Mouse (Mus musculus) gastrocnemius, postnatal 25 days (tissue): ENCODE measurements around the gene Anxa4. TPM values are rescaled to one million over a fixed set of nuclear protein-coding genes. Genes with fewer than 3 reads are reported as not detected.

Experiments used
- DNase-seq: peaks from one replicate; pipeline ENCODE4 v3.0.0; 2022
- total RNA-seq, 2 experiments: library from RNA; stranded (reverse); gene quantifications; 1 replicate in 1 of 2; 2 replicates in 1 of 2; pipeline ENCODE4 v1.2.3; 2021

The Anxa4 gene
- total RNA-seq, 2 experiments from 2014 or later = 13.4 to 19.7 TPM

DNA sequence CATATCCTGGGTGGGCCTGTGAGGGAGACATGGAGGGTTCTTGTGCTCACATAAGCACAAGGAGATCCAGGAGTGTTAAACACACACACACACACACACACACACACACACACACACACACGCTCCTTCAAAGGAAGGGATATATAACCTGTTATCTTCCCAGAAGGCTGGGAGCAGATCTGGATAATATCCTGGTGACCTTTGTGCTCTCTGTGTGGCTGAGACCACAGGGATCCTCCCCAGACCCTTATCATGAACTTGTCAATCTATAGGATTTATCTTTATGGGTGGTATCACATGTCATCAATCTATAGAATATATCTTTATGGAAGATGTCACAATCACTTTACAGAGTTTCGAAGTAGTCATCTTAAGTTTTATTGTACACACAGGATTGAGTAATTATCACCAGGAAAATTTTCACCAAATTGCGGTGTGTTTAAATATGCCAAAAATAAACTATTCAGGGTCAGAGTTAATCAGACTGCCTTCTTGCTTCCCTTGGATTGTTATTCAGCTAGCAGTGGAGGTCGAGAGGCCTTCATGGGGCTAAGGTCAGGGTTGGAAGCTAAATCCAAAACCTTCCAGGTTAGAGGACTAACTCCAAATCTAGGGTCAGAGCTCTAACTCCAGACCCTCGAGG lies 40.4 kb downstream of the Anxa4 start:
- no peak for DNase-seq

DNA sequence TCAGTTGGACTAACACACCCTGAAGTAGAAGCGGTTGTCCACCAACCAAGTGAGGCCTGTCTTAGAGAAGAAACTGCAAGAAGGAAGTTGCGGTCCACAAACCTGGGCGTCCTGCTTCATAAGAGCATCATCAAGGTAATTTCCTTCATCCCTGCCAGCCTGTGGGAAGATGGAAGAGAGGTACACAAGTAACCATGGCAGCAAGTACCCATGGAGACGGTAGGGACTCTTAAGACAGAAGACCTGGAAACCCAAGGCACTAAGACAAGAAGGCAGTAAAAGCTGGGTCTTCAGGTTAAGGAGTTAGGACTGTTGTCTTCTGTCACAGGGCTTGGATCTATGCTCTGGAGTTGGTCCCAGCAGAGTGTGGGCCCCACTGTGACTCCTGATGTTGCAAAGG lies 42.4 kb downstream of the Anxa4 start:
- DNase-seq = no peak

DNA sequence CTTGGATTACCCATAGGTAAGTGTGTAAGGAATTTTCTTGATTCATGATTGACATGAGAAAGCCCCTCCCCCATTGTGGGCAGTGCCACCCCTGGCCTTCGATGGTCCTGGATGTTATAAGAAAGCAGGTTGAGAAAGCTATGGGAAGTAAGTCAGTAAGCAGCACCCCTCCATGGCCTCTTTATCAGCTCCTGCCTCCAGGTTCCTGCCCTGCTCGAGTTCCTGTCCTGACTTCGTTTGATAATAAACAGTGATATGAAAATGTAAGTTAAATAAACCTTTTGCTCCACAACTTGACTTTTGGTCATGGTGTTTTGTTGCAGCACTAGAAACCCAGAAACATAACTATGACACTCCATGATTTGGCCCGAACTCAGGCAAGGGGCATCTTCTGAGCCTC lies 43.6 kb downstream of the Anxa4 start:
- DNase-seq = no peak

DNA sequence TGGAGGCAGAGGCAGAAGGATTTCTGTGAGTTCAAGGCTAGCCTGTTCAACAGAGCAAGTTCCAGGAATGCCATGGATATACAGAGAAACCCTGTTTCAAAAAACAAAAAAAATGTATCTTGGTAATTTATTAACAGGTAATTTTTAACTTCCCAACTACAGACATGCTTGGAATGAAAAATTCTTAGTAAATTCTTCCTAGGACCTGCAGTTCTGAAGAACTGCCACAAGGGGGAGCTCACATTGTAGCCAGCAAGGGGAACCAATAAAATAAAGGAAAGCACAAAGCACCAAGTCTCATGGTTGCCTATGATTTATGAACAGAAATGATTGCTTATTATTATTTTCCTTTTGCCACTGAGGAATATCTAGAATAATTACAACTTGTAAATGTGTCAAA lies 46.2 kb downstream of the Anxa4 start:
- no peak for DNase-seq

DNA sequence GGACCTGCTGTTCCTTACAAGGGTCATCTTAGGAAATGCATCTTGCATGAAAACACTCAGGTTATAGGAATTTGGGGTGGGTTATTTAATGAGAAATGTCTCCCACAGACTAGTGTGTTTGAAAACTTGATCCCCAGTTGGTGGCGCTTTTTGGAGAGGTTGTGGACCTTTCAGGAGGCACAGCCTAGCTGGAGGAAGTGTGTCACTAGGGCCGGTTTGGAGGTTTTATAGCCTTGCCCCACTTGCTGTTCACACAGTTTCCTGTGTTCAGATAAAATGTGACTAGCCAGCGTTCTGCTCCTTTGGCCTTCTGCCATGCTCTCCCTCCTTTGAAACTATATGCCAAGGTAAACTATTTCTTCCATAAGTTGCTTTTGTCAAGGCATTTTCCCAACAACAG lies 52.7 kb downstream of the Anxa4 start:
- no peak for DNase-seq

DNA sequence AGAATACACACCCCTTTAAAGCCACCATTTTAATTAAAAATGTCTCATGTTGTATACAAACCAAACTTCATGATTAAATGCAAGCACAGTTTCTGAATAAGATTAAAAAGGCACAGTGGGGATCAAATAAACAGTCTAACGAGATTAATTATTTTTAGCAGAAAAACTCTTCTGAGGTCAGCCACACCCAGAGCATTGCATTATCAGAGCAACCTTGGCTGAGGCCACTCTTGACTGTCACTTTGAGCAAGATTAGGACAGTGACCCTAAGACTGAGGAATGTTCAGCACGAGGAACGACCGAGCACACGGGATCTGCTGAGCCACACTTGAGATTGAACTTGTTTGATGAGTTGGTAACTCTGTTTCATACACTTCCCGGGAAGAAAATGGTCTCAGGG lies 56.6 kb downstream of the Anxa4 start:
- no peak for DNase-seq

DNA sequence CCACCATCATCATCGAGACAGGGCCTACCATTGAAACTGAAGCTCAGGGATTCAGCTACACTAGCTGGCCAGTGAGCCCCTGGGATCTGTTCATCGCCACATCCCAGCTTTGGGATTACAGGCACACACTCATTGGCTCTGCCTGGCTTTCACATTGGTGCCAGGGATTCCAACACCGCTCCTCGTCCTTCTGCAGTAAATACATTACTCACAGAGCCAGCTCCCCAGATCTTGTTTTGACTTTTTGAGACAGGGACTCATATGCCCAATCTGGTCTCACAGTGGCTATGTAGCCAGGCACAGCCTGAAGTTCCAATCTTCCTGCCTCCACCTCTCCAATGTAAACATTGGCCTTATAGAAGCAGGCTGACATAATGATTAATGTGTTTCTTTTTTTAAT lies 57.1 kb downstream of the Anxa4 start:
- no peak for DNase-seq

DNA sequence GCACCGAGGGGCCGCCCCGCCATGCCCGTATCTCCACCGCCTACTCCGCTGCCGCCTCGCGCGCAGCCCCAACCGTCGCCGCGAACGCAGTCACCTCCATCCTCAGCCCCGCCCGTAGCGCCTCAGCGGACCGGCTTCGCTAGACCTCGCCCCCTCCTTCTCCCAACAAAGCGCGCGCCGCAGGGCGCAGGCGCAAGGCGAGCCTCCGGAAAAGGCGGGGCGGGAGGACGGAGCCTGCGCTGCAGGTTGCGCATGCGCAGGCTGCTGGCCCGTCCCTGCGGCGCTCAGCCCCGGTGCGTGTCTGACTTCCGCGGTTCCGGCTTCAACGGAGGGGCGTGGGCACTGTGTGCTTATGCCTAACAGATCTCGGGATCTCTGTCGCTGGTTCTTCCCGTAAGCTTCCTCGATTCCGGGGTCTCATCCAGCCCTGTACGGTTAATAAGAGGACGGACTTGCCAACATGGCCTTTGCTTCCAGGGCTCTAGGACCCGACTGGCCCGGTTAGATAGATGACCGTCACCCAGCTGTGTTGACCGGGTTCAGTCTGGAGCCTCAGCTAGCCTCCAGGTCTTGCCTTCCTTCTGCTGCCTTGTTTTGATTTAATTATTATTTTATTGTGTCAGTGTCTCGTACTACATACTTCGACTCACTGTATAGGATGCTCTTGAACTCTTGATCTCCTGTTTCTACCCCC lies 60.1 kb downstream of the Anxa4 start, which contains the start of gene Gmcl1:
TSS of gene Gmcl1 (minus strand) at position 201 of the 694 bp plus-strand sequence.
- peak; percentile 92 for DNase-seq

DNA sequence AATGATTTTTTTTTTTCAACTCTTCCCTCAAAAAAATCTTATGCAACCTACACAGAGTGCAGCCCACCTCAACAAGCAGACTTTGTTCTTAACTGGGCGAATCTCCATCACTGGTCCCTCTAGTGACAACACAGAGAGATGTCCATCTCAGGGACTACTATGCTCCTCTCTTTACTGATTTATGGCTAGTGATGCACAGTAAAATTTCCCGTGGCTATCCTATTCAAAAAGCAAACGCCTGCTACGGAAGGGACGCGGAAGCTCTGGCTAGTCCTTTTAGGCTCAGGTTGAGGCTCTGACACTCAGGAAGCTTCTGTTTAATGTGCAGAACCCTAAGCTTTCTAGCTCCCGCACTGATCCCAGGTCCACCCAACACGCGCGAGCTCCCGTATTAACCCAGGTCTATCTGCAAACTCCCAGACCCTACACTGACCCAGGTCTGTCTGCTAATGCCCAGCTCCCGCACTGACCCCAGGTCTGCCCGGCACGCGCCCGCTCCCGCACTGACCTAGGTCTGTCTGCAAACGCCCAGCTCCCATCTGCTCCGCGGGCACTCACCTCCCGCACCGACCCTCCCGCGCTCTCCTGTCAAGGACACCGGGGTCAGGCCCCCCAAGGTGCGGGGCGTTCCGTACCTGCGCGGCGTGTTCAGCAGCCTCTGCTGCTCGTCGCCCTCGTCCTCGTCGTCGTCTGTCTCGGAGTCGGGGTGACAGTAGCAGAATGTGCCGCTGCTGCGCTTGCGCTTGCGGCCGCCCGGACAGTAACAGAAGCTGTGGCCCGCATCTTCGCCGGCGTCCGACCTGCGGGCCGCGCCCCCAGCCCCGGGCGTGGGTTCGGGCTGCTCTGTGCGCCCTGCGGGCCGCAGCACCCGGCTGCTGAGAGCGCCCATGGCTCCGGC lies 60.9 kb downstream of the Anxa4 start:
- no peak for DNase-seq

DNA sequence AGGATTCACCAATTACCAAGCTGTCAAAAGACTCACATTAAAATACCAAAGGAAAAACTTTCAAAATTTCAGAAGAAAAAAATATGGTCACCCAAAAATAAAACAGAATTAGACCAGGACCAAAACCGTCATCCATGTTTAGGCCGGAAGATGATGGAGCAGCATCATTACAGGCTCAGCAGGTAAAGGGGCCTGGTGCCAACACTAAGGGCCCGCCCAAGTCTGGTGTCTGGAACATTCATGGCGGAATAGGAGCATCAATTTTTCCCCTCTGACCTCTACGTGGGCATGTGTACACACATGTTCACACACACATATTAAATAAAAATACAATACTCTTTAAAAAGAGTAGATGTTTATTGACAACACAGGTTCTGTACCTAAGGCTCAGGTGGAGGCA lies 64.7 kb downstream of the Anxa4 start:
- no peak for DNase-seq

DNA sequence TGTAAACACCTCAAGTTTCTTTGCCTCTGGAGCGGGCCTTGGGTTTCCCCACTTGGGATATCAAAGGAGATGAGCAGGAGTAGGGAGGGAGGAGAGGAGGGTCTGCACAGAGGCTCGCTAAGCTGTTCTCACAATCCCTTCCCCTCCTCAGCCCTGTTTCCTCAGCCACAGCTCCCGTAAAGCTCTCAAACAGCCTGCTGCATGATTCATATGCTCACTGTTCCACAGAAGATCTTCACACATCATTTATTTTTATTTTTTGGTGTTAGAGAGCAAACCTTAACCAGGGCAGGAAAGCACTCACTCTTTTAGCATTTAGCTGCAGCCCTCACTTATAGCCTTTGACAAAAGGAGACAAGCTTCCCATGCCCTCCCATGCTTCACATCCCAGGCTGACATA lies 71.4 kb downstream of the Anxa4 start:
- no peak for DNase-seq

DNA sequence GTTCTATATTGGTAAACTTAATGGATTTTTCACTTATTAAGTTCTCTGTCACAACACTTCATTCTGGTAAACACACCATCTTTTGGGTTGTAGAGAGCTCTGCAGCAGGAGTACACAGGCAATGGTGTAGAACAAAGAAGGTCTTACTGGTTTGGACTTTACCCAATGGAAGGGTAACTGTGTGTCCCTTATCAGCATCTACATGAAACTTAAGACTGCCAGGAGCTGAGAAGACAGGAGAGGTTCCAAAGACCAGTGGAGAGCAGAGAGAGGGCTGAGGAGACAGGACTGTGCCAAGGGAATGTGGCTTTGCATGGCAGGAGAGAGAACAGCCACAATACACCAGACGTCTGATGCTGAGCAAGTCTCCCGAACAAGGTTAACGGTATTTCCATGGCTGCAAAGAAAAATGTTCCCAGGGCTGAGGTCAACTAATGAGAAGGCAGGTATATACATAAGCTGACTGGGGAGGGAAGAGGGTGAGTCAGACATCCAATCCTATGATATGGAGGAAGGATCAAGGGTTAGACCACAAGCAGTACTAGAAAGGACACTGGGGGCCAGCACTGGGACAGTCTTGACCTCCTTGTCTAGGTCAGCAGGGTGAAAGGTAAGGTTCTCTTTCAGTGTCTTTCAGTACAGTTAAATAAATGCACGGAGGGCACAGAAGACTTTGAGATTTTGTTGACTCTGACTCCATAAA lies 85.2 kb downstream of the Anxa4 start:
- DNase-seq = no peak

DNA sequence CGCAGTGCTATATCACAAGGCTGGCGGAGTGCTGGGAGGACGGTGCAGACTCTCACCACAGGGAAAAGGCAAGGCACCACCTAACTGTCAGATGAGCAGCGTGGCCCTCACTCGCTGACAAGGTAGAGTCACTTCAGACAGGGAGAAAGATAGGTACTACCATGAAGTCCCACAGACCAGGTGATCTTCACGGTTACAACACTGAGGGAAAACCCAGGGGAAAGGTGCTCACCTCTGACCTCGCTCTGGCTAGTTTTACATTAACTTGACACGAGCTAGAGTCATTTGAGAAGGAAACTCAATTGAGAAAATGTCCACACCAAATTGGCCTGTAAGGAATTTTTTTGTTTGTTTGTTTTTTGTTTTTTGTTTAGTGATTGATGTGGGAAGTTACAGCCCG lies 90.8 kb downstream of the Anxa4 start:
- no peak for DNase-seq

DNA sequence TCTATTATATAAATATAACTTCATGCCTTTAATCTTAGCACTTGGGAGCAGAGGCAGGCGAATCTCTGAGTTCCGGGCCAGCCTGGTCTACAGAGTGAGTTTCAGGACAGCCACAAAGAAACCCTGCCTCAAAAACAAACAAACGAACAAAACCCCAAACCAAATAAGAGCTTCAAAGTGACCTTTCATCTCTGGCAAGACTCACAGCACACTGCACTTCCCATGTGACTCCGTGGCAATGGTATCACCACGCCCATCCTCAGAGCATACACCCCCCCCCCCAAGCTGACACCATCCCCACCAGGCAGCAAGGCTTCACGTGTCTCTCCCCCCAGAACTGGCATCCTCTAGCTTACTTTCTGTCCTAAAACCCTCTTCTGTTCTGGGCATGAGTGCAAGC lies 95.5 kb downstream of the Anxa4 start:
- no peak for DNase-seq

DNA sequence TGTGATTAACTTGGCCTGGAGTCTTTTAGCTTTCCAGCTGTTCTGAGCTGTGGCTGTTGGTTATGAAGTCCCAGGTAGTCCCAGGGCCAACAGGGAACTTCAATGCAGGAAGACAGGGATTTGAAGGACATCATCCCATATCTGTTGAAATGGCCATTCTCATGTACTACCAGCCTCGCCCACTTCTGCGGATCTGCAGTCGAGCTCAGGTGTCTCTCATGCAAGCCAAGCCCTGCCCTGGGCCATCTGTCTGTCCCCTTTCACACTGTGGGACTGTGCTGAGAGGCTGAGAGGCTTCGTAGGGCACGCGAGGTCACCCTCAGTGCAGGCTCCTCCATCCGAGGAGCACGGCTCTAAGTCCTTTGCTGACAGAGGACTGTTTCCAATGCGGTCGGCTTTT lies 97.2 kb downstream of the Anxa4 start:
- no peak for DNase-seq

DNA sequence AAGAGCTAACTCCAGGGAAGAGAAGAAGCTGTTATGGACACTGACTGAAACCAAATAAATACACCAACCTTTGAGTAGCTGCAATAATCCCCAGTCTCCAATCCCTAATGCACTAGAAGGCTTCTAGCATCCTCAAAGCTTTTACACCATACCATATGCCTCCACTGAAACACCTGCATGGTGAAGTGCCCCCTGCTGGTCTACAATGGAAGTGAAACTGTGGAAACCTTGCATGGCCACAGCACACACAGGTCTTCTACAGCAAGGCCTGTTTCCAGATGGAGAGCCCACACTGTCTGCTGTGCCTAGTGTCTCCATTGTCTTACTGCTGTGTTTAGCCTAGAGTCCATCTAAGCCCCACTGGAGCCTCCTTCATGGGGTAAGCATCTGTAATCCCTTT lies 98.9 kb downstream of the Anxa4 start:
- DNase-seq = no peak

DNA sequence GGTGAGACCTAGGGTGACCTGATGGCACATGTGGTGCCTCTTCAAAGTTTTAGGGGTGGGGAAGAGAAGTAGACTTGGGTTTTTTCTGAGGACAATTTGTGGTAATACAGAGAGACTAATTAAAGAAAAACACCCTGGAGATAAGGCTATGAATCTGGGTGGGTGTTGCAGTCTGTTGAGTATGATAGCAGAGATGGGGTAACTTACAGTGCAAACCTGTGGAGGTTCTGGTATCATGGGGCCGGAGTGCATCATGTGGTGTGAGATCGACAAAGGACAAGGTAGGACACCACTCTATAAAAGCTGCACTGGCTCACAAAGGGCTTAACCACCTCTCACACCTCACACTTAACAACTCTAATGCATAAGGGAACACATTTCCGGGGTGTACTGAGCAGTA lies 103.7 kb downstream of the Anxa4 start:
- no peak for DNase-seq

DNA sequence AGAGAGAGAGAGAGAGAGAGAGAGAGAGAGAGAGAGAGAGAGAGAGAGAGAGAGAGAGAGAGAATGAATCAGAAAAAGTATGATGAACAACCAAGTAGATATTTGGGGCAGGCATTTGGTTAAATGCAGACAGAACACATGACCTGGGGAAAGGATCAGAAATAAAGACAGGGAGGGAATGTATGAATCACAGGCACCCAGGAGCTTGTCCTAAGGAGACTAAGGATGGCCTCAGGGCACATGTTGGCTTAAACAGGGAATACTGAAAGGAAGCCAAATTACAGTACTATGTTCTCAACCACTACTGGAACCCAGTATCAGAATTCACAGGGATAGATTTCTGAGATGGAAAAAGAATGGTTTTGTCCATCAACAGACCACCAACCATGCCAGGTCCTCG lies 106.4 kb downstream of the Anxa4 start:
- no peak for DNase-seq
